ENCODE assay signal across 25 mouse cellular contexts in the genomic region with DNA sequence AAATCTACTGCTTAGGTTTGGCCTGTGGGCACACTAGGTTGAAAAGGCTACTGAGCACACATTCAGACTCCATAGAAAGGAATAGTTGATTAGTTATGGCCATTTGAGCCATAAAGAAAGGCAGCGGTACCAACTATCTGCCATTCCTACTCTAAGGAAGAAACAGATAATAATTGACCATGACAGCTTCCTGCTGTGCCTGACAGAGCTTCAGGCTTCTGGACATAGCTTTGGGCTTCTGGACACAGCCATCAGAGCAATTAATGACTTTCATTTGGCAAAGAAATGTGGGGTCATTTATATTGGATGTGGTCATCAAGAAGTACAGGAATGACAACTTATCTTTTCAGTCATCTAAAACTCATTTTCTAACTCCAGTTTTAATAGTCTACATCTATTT.
DNase-seq lines count a peak whose midpoint lies in the region; ATAC-seq lines count a peak whose summit lies in the region.
"Had no signal": no experiment of that assay in that cellular context is flagged by ENCODE, and none has a peak within 500 bp of the region (broad histone marks: within the 10 kb centered on the region; RNA-seq: fewer than 3 reads in every experiment).

No protein-coding gene starts in this region.

- WGBS in forebrain, embryonic 13.5 days: 76% methylated on average over 1 of the region's 1 CpGs

- no peak overlapping the region for H3K9ac ChIP-seq in forebrain, embryonic 13.5 days
- H3K9ac ChIP-seq: heart, embryonic 15.5 days; liver, embryonic 15.5 days; lung, embryonic 14.5 days; midbrain, embryonic 12.5 days had no signal

- ATAC-seq in forebrain, embryonic 13.5 days: no peak
- ATAC-seq: forebrain, embryonic 14.5 days; intestine, embryonic 16.5 days had no signal

- no peaks in the 10 kb centered on the region for H3K4me1 ChIP-seq in forebrain, embryonic 13.5 days
- H3K4me1 ChIP-seq: heart, embryonic 10.5 days; heart, embryonic 15.5 days; liver, embryonic 15.5 days; midbrain, embryonic 12.5 days had no signal

- no peak overlapping the region for H3K4me2 ChIP-seq in forebrain, embryonic 13.5 days
- H3K4me2 ChIP-seq: heart, embryonic 15.5 days; liver, embryonic 15.5 days; lung, embryonic 14.5 days; midbrain, embryonic 12.5 days had no signal

- H3K27ac ChIP-seq in forebrain, embryonic 13.5 days: no peak overlapping the region
- H3K27ac ChIP-seq: heart, embryonic 10.5 days; heart, embryonic 15.5 days; kidney, postnatal 0 days; liver, embryonic 15.5 days; midbrain, embryonic 12.5 days had no signal

- no peak overlapping the region for H3K4me3 ChIP-seq in forebrain, embryonic 13.5 days
- H3K4me3 ChIP-seq: heart, embryonic 10.5 days; heart, embryonic 15.5 days; liver, embryonic 15.5 days; midbrain, embryonic 12.5 days had no signal

- no peaks in the 10 kb centered on the region for H3K27me3 ChIP-seq in forebrain, embryonic 13.5 days
- H3K27me3 ChIP-seq: heart, embryonic 15.5 days; liver, embryonic 15.5 days; midbrain, embryonic 12.5 days had no signal

- DNase-seq in cerebellum, adult 9-10 months: peak; percentile 48
- no peak for DNase-seq in cerebellum, postnatal 4 days (ENCODE audit: low spot score in 2 of 2)
- DNase-seq in embryo, embryonic 10.5 days (ENCODE audit: low spot score): peak; percentile 33
- DNase-seq in embryo, embryonic 9.5 days (ENCODE audit: extremely low spot score): no peak
- peak; percentile 83 for DNase-seq in Muller cell, postnatal 12 days (ENCODE audit: inconsistent ontology term)
- peak; percentile 3 for DNase-seq in retina, postnatal 7 days (ENCODE audit: low read depth, low spot score)
- DNase-seq: adrenal gland, postnatal 14 days; cerebellum, postnatal 25 days; gastrocnemius, postnatal 14 days; kidney, adult 8-10 months; layer of hippocampus, postnatal 36 days; liver; lung, embryonic 14.5 days; right cerebral cortex, adult 18-20 months; spleen, adult 18-20 months; thymus, postnatal 14 days had no signal

- H3K36me3 ChIP-seq in forebrain, embryonic 13.5 days (ENCODE audit: poor library complexity, severe bottlenecking): no peaks in the 10 kb centered on the region
- H3K36me3 ChIP-seq: G1E; heart, embryonic 10.5 days; heart, embryonic 15.5 days; liver, embryonic 15.5 days; midbrain, embryonic 12.5 days had no signal

- no peaks in the 10 kb centered on the region for H3K9me3 ChIP-seq in forebrain, embryonic 13.5 days (replicated peaks)
- H3K9me3 ChIP-seq: G1E; heart, embryonic 10.5 days; heart, embryonic 15.5 days; liver, embryonic 15.5 days; midbrain, embryonic 12.5 days had no signal

Comparison
In these comparisons a context has a peak if more than half of its experiments do, and no peak if none do; other contexts are left out.
1. DNase-seq: peak in cerebellum, adult 9-10 months (single experiment), embryo, embryonic 10.5 days (single experiment), Muller cell, postnatal 12 days (single experiment) and retina, postnatal 7 days (single experiment); none in cerebellum, postnatal 4 days (0 of 2) and embryo, embryonic 9.5 days (single experiment).